In the genomic region with DNA sequence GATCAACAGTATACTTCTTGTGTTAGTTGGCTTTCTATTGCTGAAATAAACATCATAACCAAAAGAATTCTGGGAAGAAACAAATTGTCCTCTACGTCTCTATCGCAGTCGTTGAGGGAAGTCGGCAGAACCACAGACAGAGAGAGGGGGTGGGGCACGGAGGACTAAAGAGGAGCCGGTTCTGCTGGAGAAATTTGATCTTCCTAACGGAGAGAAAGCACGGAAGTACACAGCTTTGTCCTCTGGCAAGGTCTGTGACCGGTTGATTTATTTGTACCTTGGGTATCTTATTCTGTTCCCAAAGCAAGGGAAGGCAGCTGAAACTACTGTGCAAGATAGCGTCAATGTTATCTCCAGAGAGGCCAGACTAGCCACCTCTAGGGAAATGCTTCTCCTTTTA, we compare ENCODE assay signal across 10 mouse cellular contexts. TPM values are rescaled to one million over a fixed set of nuclear protein-coding genes. Genes with fewer than 3 reads are reported as not detected.
A peak's percentile ranks its signal among the peaks of the same experiment; 100 is the strongest.
DNase-seq lines count a peak whose midpoint lies in the region; ATAC-seq and TF ChIP-seq lines count a peak whose summit lies in the region.
"Had no signal": no experiment of that assay in that cellular context is flagged by ENCODE, and none has a peak within 500 bp of the region (broad histone marks: within the 10 kb centered on the region; RNA-seq: fewer than 3 reads in every experiment).

No protein-coding gene starts in this region.

- H3K9me3 ChIP-seq in lung, embryonic 15.5 days = no peaks in the 10 kb centered on the region
- H3K9me3 ChIP-seq in heart, embryonic 16.5 days (replicated peaks; ENCODE audit: control insufficient read depth, low read length) = no peaks in the 10 kb centered on the region
- H3K9me3 ChIP-seq: forebrain, embryonic 13.5 days had no signal

- H3K27ac ChIP-seq in gastrocnemius, adult 2 months = peak overlapping the region; percentile 51
- H3K27ac ChIP-seq in lung, embryonic 15.5 days = no peak overlapping the region
- no peak overlapping the region for H3K27ac ChIP-seq in heart, embryonic 16.5 days (ENCODE audit: low read length)
- H3K27ac ChIP-seq: forebrain, embryonic 13.5 days had no signal

- no peak overlapping the region for H3K4me3 ChIP-seq in gastrocnemius, adult 2 months
- no peak overlapping the region for H3K4me3 ChIP-seq in lung, embryonic 15.5 days
- H3K4me3 ChIP-seq in heart, embryonic 16.5 days (ENCODE audit: low read length) = no peak overlapping the region
- H3K4me3 ChIP-seq: forebrain, embryonic 13.5 days had no signal

- H3K4me1 ChIP-seq in lung, embryonic 15.5 days = peaks cover 16% of the 10 kb centered on the region
- 0 out of 2 replicates have a peak, but pooled peaks cover 6% of the 10 kb centered on the region for H3K4me1 ChIP-seq in heart, embryonic 16.5 days (ENCODE audit: control insufficient read depth, insufficient read depth, low read length)
- H3K4me1 ChIP-seq: forebrain, embryonic 13.5 days had no signal

- H3K27me3 ChIP-seq in lung, embryonic 15.5 days = no peaks in the 10 kb centered on the region
- H3K27me3 ChIP-seq in heart, embryonic 16.5 days (ENCODE audit: control insufficient read depth, insufficient read depth, low read length) = 0 out of 2 replicates have a peak, but pooled peaks cover 2% of the 10 kb centered on the region
- H3K27me3 ChIP-seq: forebrain, embryonic 13.5 days had no signal

- TF ChIP-seq CTCF in gastrocnemius, adult 2 months (IDR thresholded peaks at IDR 0.05) = no peak

- no peak for ATAC-seq in lung, embryonic 15.5 days (ENCODE audit: borderline replicate concordance, extremely low read depth, low FRiP score, low TSS enrichment)
- no peak for ATAC-seq in heart, embryonic 16.5 days (replicated peaks; ENCODE audit: extremely low read depth, insufficient read depth, low FRiP score)
- no peak for ATAC-seq in megakaryocyte, adult 5-6 weeks (ENCODE audit: poor library complexity, severe bottlenecking)
- ATAC-seq: forebrain, embryonic 13.5 days had no signal

- no peak for DNase-seq in gastrocnemius, adult 2 months
- no peak for DNase-seq in gastrocnemius, postnatal 36 days
- no peak for DNase-seq in lung, postnatal 4 days
- DNase-seq in mesoderm, embryonic 11.5 days (ENCODE audit: low read depth, low spot score) = peak; percentile 18
- DNase-seq in right cerebral cortex, adult 18-20 months = no peak

- no peaks in the 10 kb centered on the region for H3K36me3 ChIP-seq in lung, embryonic 15.5 days
- no peaks in the 10 kb centered on the region for H3K36me3 ChIP-seq in heart, embryonic 16.5 days (ENCODE audit: control insufficient read depth, insufficient read depth)

- WGBS in lung, embryonic 15.5 days = 1% methylated on average over 10 of the region's 10 CpGs
- 5% methylated on average over 10 of the region's 10 CpGs for WGBS in heart, embryonic 16.5 days

- peak overlapping the region; percentile 13; the same call in 1 of the 2 replicates for H3K4me2 ChIP-seq in lung, embryonic 15.5 days
- peak overlapping the region; percentile 11 for H3K4me2 ChIP-seq in heart, embryonic 16.5 days (ENCODE audit: low read depth, low read length)
- H3K4me2 ChIP-seq: forebrain, embryonic 13.5 days had no signal

- no peak overlapping the region for H3K9ac ChIP-seq in lung, embryonic 15.5 days
- no peak overlapping the region for H3K9ac ChIP-seq in heart, embryonic 16.5 days (ENCODE audit: low read length)
- H3K9ac ChIP-seq: forebrain, embryonic 13.5 days had no signal

- intact Hi-C loops in gastrocnemius, adult 2 months (cut with DNase I) = no loop called here
- intact Hi-C loops in gastrocnemius, postnatal 36 days (cut with DNase I) = no loop called here

RNA-seq across cellular contexts. Expression of a gene that starts 7.8 kb away (rescaled TPM):
- 10 to 100 TPM; 28.4 to 68.7 TPM for total RNA-seq in gastrocnemius, adult 2 months (2021)
- total RNA-seq in gastrocnemius, postnatal 36 days (2021) = 10 to 100 TPM; 43.3 to 50.8 TPM
- 112 and 114 TPM in 2 replicates for polyA plus RNA-seq in lung, embryonic 15.5 days (2015; fragmentation: Nextera tagmentation; extraction: Ambion mirVana)
- polyA plus RNA-seq in heart, embryonic 16.5 days (2015; fragmentation: Nextera tagmentation; extraction: Ambion mirVana) = 67.2 and 68.9 TPM in 2 replicates
- 31.2 and 34.4 TPM in 2 replicates for total RNA-seq in megakaryocyte, adult 5-6 weeks (2015)
- 43.1 and 47.6 TPM in 2 replicates for total RNA-seq in megakaryocyte, adult 5-6 weeks (2017)

RNA-seq across cellular contexts. Expression of a gene that starts 19.6 kb away (rescaled TPM):
- total RNA-seq in gastrocnemius, adult 2 months (2021) = under 1 TPM; 0.43 to 0.95 TPM
- under 1 TPM; 0.47 to 0.89 TPM for total RNA-seq in gastrocnemius, postnatal 36 days (2021)
- polyA plus RNA-seq in lung, embryonic 15.5 days (2015; fragmentation: Nextera tagmentation; extraction: Ambion mirVana) = 1.3 and 1.6 TPM in 2 replicates
- 1.3 and 1.9 TPM in 2 replicates for polyA plus RNA-seq in heart, embryonic 16.5 days (2015; fragmentation: Nextera tagmentation; extraction: Ambion mirVana)
- total RNA-seq in megakaryocyte, adult 5-6 weeks (2015) = 0.16 and 1.5 TPM in 2 replicates
- 0.15 TPM in 1 of 2 replicates, not detected in the other for total RNA-seq in megakaryocyte, adult 5-6 weeks (2017)

RNA-seq across cellular contexts. Expression of a gene that starts 39.4 kb away (rescaled TPM):
- total RNA-seq in gastrocnemius, adult 2 months (2021) = not detected
- not detected for total RNA-seq in gastrocnemius, postnatal 36 days (2021)
- 0.11 and 0.23 TPM in 2 replicates for polyA plus RNA-seq in lung, embryonic 15.5 days (2015; fragmentation: Nextera tagmentation; extraction: Ambion mirVana)
- polyA plus RNA-seq in heart, embryonic 16.5 days (2015; fragmentation: Nextera tagmentation; extraction: Ambion mirVana) = 0.21 and 0.24 TPM in 2 replicates
- not detected in 2 replicates for total RNA-seq in megakaryocyte, adult 5-6 weeks (2015)
- not detected in 2 replicates for total RNA-seq in megakaryocyte, adult 5-6 weeks (2017)
- polyA plus RNA-seq: limb, embryonic 11.5 days had no signal

RNA-seq across cellular contexts. Expression of a gene that starts 54.0 kb away (rescaled TPM):
- not detected for total RNA-seq in gastrocnemius, adult 2 months (2021)
- total RNA-seq in gastrocnemius, postnatal 36 days (2021) = not detected
- not detected in 2 replicates for polyA plus RNA-seq in lung, embryonic 15.5 days (2015; fragmentation: Nextera tagmentation; extraction: Ambion mirVana)
- 0.05 TPM in 1 of 2 replicates, not detected in the other for polyA plus RNA-seq in heart, embryonic 16.5 days (2015; fragmentation: Nextera tagmentation; extraction: Ambion mirVana)
- total RNA-seq in megakaryocyte, adult 5-6 weeks (2015) = not detected in 2 replicates
- not detected in 2 replicates for total RNA-seq in megakaryocyte, adult 5-6 weeks (2017)
- polyA plus RNA-seq: forebrain, embryonic 13.5 days; limb, embryonic 11.5 days had no signal
